26 mouse cellular contexts compared by ENCODE assay signal in the genomic region with DNA sequence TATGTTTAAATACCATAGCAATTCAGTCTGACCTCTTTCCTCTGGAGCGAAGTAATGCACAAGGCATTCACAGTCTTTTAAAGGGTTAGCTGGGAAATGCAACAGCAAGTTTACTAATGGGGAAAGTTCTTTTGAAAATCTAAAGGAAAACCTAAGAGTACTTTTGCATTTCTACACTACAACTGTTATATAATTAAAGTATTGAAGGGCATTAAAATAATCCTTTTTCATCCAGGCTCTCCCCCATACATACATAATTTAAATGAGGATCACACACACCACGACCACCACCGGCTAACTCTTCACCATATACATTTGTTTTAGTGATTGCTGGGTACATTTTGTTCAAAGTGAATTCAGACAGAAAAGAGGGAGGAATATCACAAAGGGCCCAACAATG. TPM values are rescaled to one million over a fixed set of nuclear protein-coding genes. Genes with fewer than 3 reads are reported as not detected.
A peak's percentile ranks its signal among the peaks of the same experiment; 100 is the strongest.
DNase-seq lines count a peak whose midpoint lies in the region; ATAC-seq and TF ChIP-seq lines count a peak whose summit lies in the region.
"Had no signal": no experiment of that assay in that cellular context is flagged by ENCODE, and none has a peak within 500 bp of the region (broad histone marks: within the 10 kb centered on the region; RNA-seq: fewer than 3 reads in every experiment).

No protein-coding gene starts in this region.

- no peak for TF ChIP-seq CTCF in midbrain, postnatal 0 days (IDR thresholded peaks at IDR 0.05)

- peak; percentile 36 for DNase-seq in midbrain, embryonic 14.5 days
- DNase-seq in midbrain, postnatal 0 days (ENCODE audit: low spot score) = no peak
- peak; percentile 23 for DNase-seq in forebrain, embryonic 14.5 days (ENCODE audit: low spot score)
- DNase-seq in retina, postnatal 1 day = peak; percentile 17
- no peak for DNase-seq in adrenal gland, postnatal 4 days (ENCODE audit: low spot score in 2 of 2)
- DNase-seq: adrenal gland, postnatal 14 days; cerebellum, adult 8-10 months; gastrocnemius, postnatal 36 days; heart, postnatal 36 days; left cerebral cortex, postnatal 4 days; liver, embryonic 13.5 days; right cerebral cortex, adult 18-20 months; thymus, adult 18-20 months had no signal

- H3K9me3 ChIP-seq in forebrain, embryonic 12.5 days = no peaks in the 10 kb centered on the region
- no peaks in the 10 kb centered on the region for H3K9me3 ChIP-seq in forebrain, embryonic 15.5 days
- no peaks in the 10 kb centered on the region for H3K9me3 ChIP-seq in midbrain, embryonic 14.5 days (ENCODE audit: control insufficient read depth, low read length)
- no peaks in the 10 kb centered on the region for H3K9me3 ChIP-seq in midbrain, postnatal 0 days (ENCODE audit: low read length)
- no peaks in the 10 kb centered on the region for H3K9me3 ChIP-seq in forebrain, embryonic 14.5 days (replicated peaks; ENCODE audit: control insufficient read depth, low read length)
- H3K9me3 ChIP-seq in liver, embryonic 12.5 days (replicated peaks) = no peaks in the 10 kb centered on the region
- H3K9me3 ChIP-seq: heart, embryonic 12.5 days; intestine, embryonic 15.5 days; liver, embryonic 13.5 days; lung, embryonic 15.5 days had no signal

- WGBS in forebrain, embryonic 12.5 days = 8% methylated on average over 3 of the region's 3 CpGs
- WGBS in forebrain, embryonic 15.5 days = 31% methylated on average over 3 of the region's 3 CpGs
- 15% methylated on average over 3 of the region's 3 CpGs for WGBS in midbrain, embryonic 14.5 days
- 54% methylated on average over 3 of the region's 3 CpGs for WGBS in midbrain, postnatal 0 days
- WGBS in forebrain, embryonic 14.5 days = 12% methylated on average over 3 of the region's 3 CpGs
- WGBS in liver, embryonic 12.5 days (ENCODE audit: insufficient replicate concordance) = 66% methylated on average over 3 of the region's 3 CpGs

- peak overlapping the region; percentile 70; the same call in 1 of the 2 replicates for H3K27ac ChIP-seq in forebrain, embryonic 12.5 days
- H3K27ac ChIP-seq in forebrain, embryonic 15.5 days (replicated peaks) = no peak overlapping the region
- no peak overlapping the region for H3K27ac ChIP-seq in midbrain, embryonic 14.5 days (replicated peaks; ENCODE audit: low read depth, low read length)
- no peak overlapping the region for H3K27ac ChIP-seq in midbrain, postnatal 0 days (ENCODE audit: low read depth, low read length)
- no peak overlapping the region for H3K27ac ChIP-seq in forebrain, embryonic 14.5 days (ENCODE audit: low read depth, low read length)
- H3K27ac ChIP-seq in liver, embryonic 12.5 days = no peak overlapping the region
- H3K27ac ChIP-seq: intestine, embryonic 15.5 days; liver, embryonic 13.5 days; lung, embryonic 15.5 days; macrophage had no signal

- no peak for ATAC-seq in forebrain, embryonic 12.5 days (ENCODE audit: low FRiP score)
- ATAC-seq in forebrain, embryonic 15.5 days (replicated peaks) = no peak
- no peak for ATAC-seq in midbrain, embryonic 14.5 days (ENCODE audit: low FRiP score, low TSS enrichment)
- ATAC-seq in midbrain, postnatal 0 days (ENCODE audit: low FRiP score) = no peak
- no peak for ATAC-seq in forebrain, embryonic 14.5 days
- ATAC-seq in liver, embryonic 12.5 days = no peak
- ATAC-seq: intestine, embryonic 15.5 days had no signal

- peak overlapping the region; percentile 85 for H3K4me2 ChIP-seq in forebrain, embryonic 12.5 days
- no peak overlapping the region for H3K4me2 ChIP-seq in forebrain, embryonic 15.5 days (replicated peaks)
- peak overlapping the region; percentile 18; the same call in 1 of the 2 replicates for H3K4me2 ChIP-seq in midbrain, embryonic 14.5 days (ENCODE audit: low read length)
- no peak overlapping the region for H3K4me2 ChIP-seq in midbrain, postnatal 0 days (ENCODE audit: low read depth, low read length, poor library complexity, severe bottlenecking)
- H3K4me2 ChIP-seq in forebrain, embryonic 14.5 days (ENCODE audit: low read length) = peak overlapping the region; percentile 94
- H3K4me2 ChIP-seq in liver, embryonic 12.5 days = no peak overlapping the region
- H3K4me2 ChIP-seq: heart, embryonic 12.5 days; intestine, embryonic 15.5 days; liver, embryonic 13.5 days; lung, embryonic 15.5 days had no signal

- peak overlapping the region; percentile 25; the same call in 1 of the 2 replicates for H3K9ac ChIP-seq in forebrain, embryonic 12.5 days
- H3K9ac ChIP-seq in forebrain, embryonic 15.5 days (replicated peaks) = no peak overlapping the region
- H3K9ac ChIP-seq in midbrain, embryonic 14.5 days (replicated peaks; ENCODE audit: low read length) = no peak overlapping the region
- H3K9ac ChIP-seq in midbrain, postnatal 0 days (replicated peaks; ENCODE audit: low read length, poor library complexity, severe bottlenecking) = no peak overlapping the region
- peak overlapping the region; percentile 32; the same call in 1 of the 2 replicates for H3K9ac ChIP-seq in forebrain, embryonic 14.5 days (ENCODE audit: low read length)
- no peak overlapping the region for H3K9ac ChIP-seq in liver, embryonic 12.5 days
- H3K9ac ChIP-seq: heart, embryonic 12.5 days; intestine, embryonic 15.5 days; liver, embryonic 13.5 days; lung, embryonic 15.5 days had no signal

- H3K27me3 ChIP-seq in forebrain, embryonic 12.5 days = no peaks in the 10 kb centered on the region
- H3K27me3 ChIP-seq in forebrain, embryonic 15.5 days = no peaks in the 10 kb centered on the region
- no peaks in the 10 kb centered on the region for H3K27me3 ChIP-seq in midbrain, embryonic 14.5 days (ENCODE audit: control insufficient read depth, insufficient read depth, low read length)
- no peaks in the 10 kb centered on the region for H3K27me3 ChIP-seq in midbrain, postnatal 0 days (ENCODE audit: insufficient read depth, low read length)
- H3K27me3 ChIP-seq in forebrain, embryonic 14.5 days (replicated peaks; ENCODE audit: control insufficient read depth, insufficient read depth, low read length) = no peaks in the 10 kb centered on the region
- H3K27me3 ChIP-seq in liver, embryonic 12.5 days (replicated peaks) = peaks cover 48% of the 10 kb centered on the region
- H3K27me3 ChIP-seq: heart, embryonic 12.5 days; intestine, embryonic 15.5 days; lung, embryonic 15.5 days had no signal

- no peak overlapping the region for H3K4me3 ChIP-seq in forebrain, embryonic 12.5 days (replicated peaks)
- H3K4me3 ChIP-seq in forebrain, embryonic 15.5 days = no peak overlapping the region
- H3K4me3 ChIP-seq in midbrain, embryonic 14.5 days (replicated peaks; ENCODE audit: low read depth, low read length) = no peak overlapping the region
- H3K4me3 ChIP-seq in midbrain, postnatal 0 days (ENCODE audit: low read depth, low read length) = no peak overlapping the region
- H3K4me3 ChIP-seq in forebrain, embryonic 14.5 days (ENCODE audit: low read depth, low read length) = no peak overlapping the region
- no peak overlapping the region for H3K4me3 ChIP-seq in liver, embryonic 12.5 days
- H3K4me3 ChIP-seq: heart, embryonic 12.5 days; intestine, embryonic 15.5 days; liver, embryonic 13.5 days; lung, embryonic 15.5 days had no signal

- H3K4me1 ChIP-seq in forebrain, embryonic 12.5 days = peaks cover 50% of the 10 kb centered on the region
- H3K4me1 ChIP-seq in forebrain, embryonic 15.5 days = peaks cover 57% of the 10 kb centered on the region
- H3K4me1 ChIP-seq in midbrain, embryonic 14.5 days (ENCODE audit: control insufficient read depth, insufficient read depth, low read length) = peaks cover 46% of the 10 kb centered on the region
- H3K4me1 ChIP-seq in midbrain, postnatal 0 days (ENCODE audit: insufficient read depth, low read length) = peaks cover 8% of the 10 kb centered on the region; the same call in 1 of the 2 replicates
- peaks cover 29% of the 10 kb centered on the region for H3K4me1 ChIP-seq in forebrain, embryonic 14.5 days (ENCODE audit: control insufficient read depth, insufficient read depth, low read length)
- peaks cover 44% of the 10 kb centered on the region for H3K4me1 ChIP-seq in liver, embryonic 12.5 days

- no peaks in the 10 kb centered on the region for H3K36me3 ChIP-seq in forebrain, embryonic 12.5 days (replicated peaks)
- no peaks in the 10 kb centered on the region for H3K36me3 ChIP-seq in forebrain, embryonic 15.5 days
- no peaks in the 10 kb centered on the region for H3K36me3 ChIP-seq in midbrain, embryonic 14.5 days (ENCODE audit: control insufficient read depth, insufficient read depth, low read length)
- H3K36me3 ChIP-seq in midbrain, postnatal 0 days (ENCODE audit: insufficient read depth, low read length) = no peaks in the 10 kb centered on the region
- H3K36me3 ChIP-seq in forebrain, embryonic 14.5 days (ENCODE audit: control insufficient read depth, insufficient read depth, low read length) = no peaks in the 10 kb centered on the region
- no peaks in the 10 kb centered on the region for H3K36me3 ChIP-seq in liver, embryonic 12.5 days
- H3K36me3 ChIP-seq: heart, embryonic 12.5 days; intestine, embryonic 15.5 days; liver, embryonic 13.5 days; lung, embryonic 15.5 days had no signal

RNA-seq across cellular contexts. Expression of gene Mllt10, which starts 2.5 kb away (rescaled TPM):
- 61.7 and 76.8 TPM in 2 replicates for polyA plus RNA-seq in forebrain, embryonic 12.5 days (2016; fragmentation: Nextera tagmentation; extraction: Ambion mirVana)
- polyA plus RNA-seq in forebrain, embryonic 15.5 days (2015; fragmentation: Nextera tagmentation; extraction: Ambion mirVana) = 61.9 and 66.3 TPM in 2 replicates
- 33.5 and 40.1 TPM in 2 replicates for polyA plus RNA-seq in midbrain, embryonic 14.5 days (2014; fragmentation: Nextera tagmentation; extraction: Ambion mirVana)
- total RNA-seq in midbrain, postnatal 0 days (2014; rRNA removed) = 22.7 and 96.5 TPM in 2 replicates
- polyA plus RNA-seq in midbrain, postnatal 0 days (2015; fragmentation: Nextera tagmentation; extraction: Ambion mirVana) = 23.9 and 28.9 TPM in 2 replicates
- polyA plus RNA-seq in forebrain, embryonic 14.5 days (2014; fragmentation: Nextera tagmentation; extraction: Ambion mirVana) = 38.7 and 43.5 TPM in 2 replicates
- 39.2 and 40.1 TPM in 2 replicates for polyA plus RNA-seq in liver, embryonic 12.5 days (2016; fragmentation: Nextera tagmentation; extraction: Ambion mirVana)
- total RNA-seq in adrenal gland, postnatal 4 days (2021) = 10 to 100 TPM; 62.2 to 64.8 TPM

RNA-seq across cellular contexts. Expression of gene Skida1, which starts 3.7 kb away (rescaled TPM):
- 26.3 and 26.4 TPM in 2 replicates for polyA plus RNA-seq in forebrain, embryonic 12.5 days (2016; fragmentation: Nextera tagmentation; extraction: Ambion mirVana)
- 10.9 and 13.8 TPM in 2 replicates for polyA plus RNA-seq in forebrain, embryonic 15.5 days (2015; fragmentation: Nextera tagmentation; extraction: Ambion mirVana)
- 9.1 and 9.4 TPM in 2 replicates for polyA plus RNA-seq in midbrain, embryonic 14.5 days (2014; fragmentation: Nextera tagmentation; extraction: Ambion mirVana)
- total RNA-seq in midbrain, postnatal 0 days (2014; rRNA removed) = 12.1 and 12.4 TPM in 2 replicates
- 3.5 and 4.3 TPM in 2 replicates for polyA plus RNA-seq in midbrain, postnatal 0 days (2015; fragmentation: Nextera tagmentation; extraction: Ambion mirVana)
- 10.8 and 13.2 TPM in 2 replicates for polyA plus RNA-seq in forebrain, embryonic 14.5 days (2014; fragmentation: Nextera tagmentation; extraction: Ambion mirVana)
- 1.0 and 1.2 TPM in 2 replicates for polyA plus RNA-seq in liver, embryonic 12.5 days (2016; fragmentation: Nextera tagmentation; extraction: Ambion mirVana)
- total RNA-seq in adrenal gland, postnatal 4 days (2021) = 10 to 100 TPM in 1 of 2 experiments, 1 to 10 TPM in 1; 9.9 to 11.3 TPM
- total RNA-seq: common myeloid progenitor, adult 5-6 weeks; monocyte, adult 5-6 weeks had no signal
- polyA plus RNA-seq: macrophage had no signal

RNA-seq across cellular contexts. Expression of gene A930004D18Rik, which starts 15.0 kb away (rescaled TPM):
- polyA plus RNA-seq in forebrain, embryonic 12.5 days (2016; fragmentation: Nextera tagmentation; extraction: Ambion mirVana) = 20.9 and 22.0 TPM in 2 replicates
- polyA plus RNA-seq in forebrain, embryonic 15.5 days (2015; fragmentation: Nextera tagmentation; extraction: Ambion mirVana) = 14.7 and 16.6 TPM in 2 replicates
- 7.9 and 9.2 TPM in 2 replicates for polyA plus RNA-seq in midbrain, embryonic 14.5 days (2014; fragmentation: Nextera tagmentation; extraction: Ambion mirVana)
- 2.4 and 3.6 TPM in 2 replicates for total RNA-seq in midbrain, postnatal 0 days (2014; rRNA removed)
- 9.7 and 10.3 TPM in 2 replicates for polyA plus RNA-seq in midbrain, postnatal 0 days (2015; fragmentation: Nextera tagmentation; extraction: Ambion mirVana)
- polyA plus RNA-seq in forebrain, embryonic 14.5 days (2014; fragmentation: Nextera tagmentation; extraction: Ambion mirVana) = 9.9 and 11.7 TPM in 2 replicates
- 2.7 and 2.8 TPM in 2 replicates for polyA plus RNA-seq in liver, embryonic 12.5 days (2016; fragmentation: Nextera tagmentation; extraction: Ambion mirVana)
- 1 to 10 TPM; 3.1 to 4.7 TPM for total RNA-seq in adrenal gland, postnatal 4 days (2021)

RNA-seq across cellular contexts. Expression of gene H2al2a, which starts 55.8 kb away (rescaled TPM):
- polyA plus RNA-seq in forebrain, embryonic 12.5 days (2016; fragmentation: Nextera tagmentation; extraction: Ambion mirVana) = not detected in 2 replicates
- polyA plus RNA-seq in forebrain, embryonic 15.5 days (2015; fragmentation: Nextera tagmentation; extraction: Ambion mirVana) = not detected in 2 replicates
- polyA plus RNA-seq in midbrain, embryonic 14.5 days (2014; fragmentation: Nextera tagmentation; extraction: Ambion mirVana) = not detected in 2 replicates
- total RNA-seq in midbrain, postnatal 0 days (2014; rRNA removed) = not detected in 2 replicates
- polyA plus RNA-seq in midbrain, postnatal 0 days (2015; fragmentation: Nextera tagmentation; extraction: Ambion mirVana) = not detected in 2 replicates
- polyA plus RNA-seq in forebrain, embryonic 14.5 days (2014; fragmentation: Nextera tagmentation; extraction: Ambion mirVana) = not detected in 2 replicates
- polyA plus RNA-seq in liver, embryonic 12.5 days (2016; fragmentation: Nextera tagmentation; extraction: Ambion mirVana) = not detected in 2 replicates
- not detected for total RNA-seq in adrenal gland, postnatal 4 days (2021)
- total RNA-seq: adrenal gland, postnatal 14 days; common myeloid progenitor, adult 5-6 weeks; gastrocnemius, postnatal 36 days; heart, postnatal 36 days; layer of hippocampus, adult 18-20 months; left cerebral cortex, postnatal 4 days had no signal
- polyA plus RNA-seq: heart, embryonic 12.5 days; intestine, embryonic 15.5 days; kidney, embryonic 16.5 days; liver, embryonic 13.5 days; lung, embryonic 15.5 days; macrophage; stomach, embryonic 14.5 days; urinary bladder, adult 2 months had no signal

Comparison
In these comparisons a context has a peak if more than half of its experiments do, and no peak if none do; other contexts are left out.
1. H3K4me2 ChIP-seq: peak in forebrain, embryonic 12.5 days (single experiment), midbrain, embryonic 14.5 days (single experiment) and forebrain, embryonic 14.5 days (single experiment); none in forebrain, embryonic 15.5 days (single experiment), midbrain, postnatal 0 days (single experiment) and liver, embryonic 12.5 days (single experiment).
2. H3K9ac ChIP-seq: peak in forebrain, embryonic 12.5 days (single experiment) and forebrain, embryonic 14.5 days (single experiment); none in forebrain, embryonic 15.5 days (single experiment), midbrain, embryonic 14.5 days (single experiment), midbrain, postnatal 0 days (single experiment) and liver, embryonic 12.5 days (single experiment).
3. DNase-seq: peak in midbrain, embryonic 14.5 days (single experiment), forebrain, embryonic 14.5 days (single experiment) and retina, postnatal 1 day (single experiment); none in midbrain, postnatal 0 days (single experiment) and adrenal gland, postnatal 4 days (0 of 2).